Mouse (Mus musculus): ENCODE measurements at regions not wholly inside any gene's neighbourhood (a gene's known extent, or its start where the extent isn't known, plus 50 kb on each side); places are given as distances from the start of the nearest gene placed in this dataset.
"Not testable (repeated sequence)": the region's sequence is repeated elsewhere in the genome, so short reads cannot be mapped to it uniquely, and the experiment has no call there.

GRCm38 (mm10) chr1:112486046-112486445, 621.3 kb upstream of the Dsel start:
- not testable (repeated sequence) for DNase-seq (ENCODE audit: low read depth)

- peak; percentile 77 for DNase-seq (ENCODE audit: low read depth)
- TF ChIP-seq CTCF (IDR thresholded peaks at IDR 0.05; ENCODE audit: borderline replicate concordance, extremely low read depth, insufficient read depth, insufficient read length) = peak; percentile 77
- TF ChIP-seq POLR2A (IDR thresholded peaks at IDR 0.05; ENCODE audit: borderline replicate concordance, extremely low read depth, insufficient read depth, insufficient read length, poor library complexity, severe bottlenecking) = no peak
These were observed 591.3 kb upstream of the Dsel start for GRCm38 (mm10) chr1:112456047-112456446.

GRCm38 (mm10) chr1:112452390-112452789, 587.7 kb upstream of the Dsel start:
- peak; percentile 26 for DNase-seq (ENCODE audit: low read depth)
- TF ChIP-seq CTCF (IDR thresholded peaks at IDR 0.05; ENCODE audit: borderline replicate concordance, extremely low read depth, insufficient read depth, insufficient read length) = peak; percentile 42; the same call in 1 of the 2 replicates
- no peak for TF ChIP-seq POLR2A (IDR thresholded peaks at IDR 0.05; ENCODE audit: borderline replicate concordance, extremely low read depth, insufficient read depth, insufficient read length, poor library complexity, severe bottlenecking)

- TF ChIP-seq POLR2A (IDR thresholded peaks at IDR 0.05; ENCODE audit: borderline replicate concordance, extremely low read depth, insufficient read depth, insufficient read length, poor library complexity, severe bottlenecking) = no peak
- peak; percentile 66; the same call in 1 of the 2 replicates for TF ChIP-seq CTCF (IDR thresholded peaks at IDR 0.05; ENCODE audit: borderline replicate concordance, extremely low read depth, insufficient read depth, insufficient read length)
These were observed 586.9 kb upstream of the Dsel start for GRCm38 (mm10) chr1:112451622-112452021.

GRCm38 (mm10) chr1:112439109-112439508, 574.4 kb upstream of the Dsel start:
- no peak for TF ChIP-seq CTCF (IDR thresholded peaks at IDR 0.05; ENCODE audit: borderline replicate concordance, extremely low read depth, insufficient read depth, insufficient read length)
- no peak for TF ChIP-seq POLR2A (IDR thresholded peaks at IDR 0.05; ENCODE audit: borderline replicate concordance, extremely low read depth, insufficient read depth, insufficient read length, poor library complexity, severe bottlenecking)
- peak; percentile 73 for DNase-seq (ENCODE audit: low read depth)

More at GRCm38 (mm10) chr1:112451622-112452021, 586.9 kb upstream of the Dsel start:
- DNase-seq (ENCODE audit: low read depth) = peak; percentile 58

- no peak for TF ChIP-seq POLR2A (IDR thresholded peaks at IDR 0.05; ENCODE audit: borderline replicate concordance, extremely low read depth, insufficient read depth, insufficient read length, poor library complexity, severe bottlenecking)
- no peak for TF ChIP-seq CTCF (IDR thresholded peaks at IDR 0.05; ENCODE audit: borderline replicate concordance, extremely low read depth, insufficient read depth, insufficient read length)
- peak; percentile 89 for DNase-seq (ENCODE audit: low read depth)
These were observed 551.8 kb upstream of the Dsel start for GRCm38 (mm10) chr1:112416350-112417083.

GRCm38 (mm10) chr1:112388807-112389206, 524.1 kb upstream of the Dsel start:
- DNase-seq (ENCODE audit: low read depth) = peak; percentile 72
- TF ChIP-seq CTCF (IDR thresholded peaks at IDR 0.05; ENCODE audit: borderline replicate concordance, extremely low read depth, insufficient read depth, insufficient read length) = peak; percentile 81; the same call in 1 of the 2 replicates
- TF ChIP-seq POLR2A (IDR thresholded peaks at IDR 0.05; ENCODE audit: borderline replicate concordance, extremely low read depth, insufficient read depth, insufficient read length, poor library complexity, severe bottlenecking) = no peak

- no peak for DNase-seq (ENCODE audit: low read depth)
- TF ChIP-seq CTCF (IDR thresholded peaks at IDR 0.05; ENCODE audit: borderline replicate concordance, extremely low read depth, insufficient read depth, insufficient read length) (no peak), POLR2A (IDR thresholded peaks at IDR 0.05; ENCODE audit: borderline replicate concordance, extremely low read depth, insufficient read depth, insufficient read length, poor library complexity, severe bottlenecking) (no peak)
These were observed 519.3 kb upstream of the Dsel start for GRCm38 (mm10) chr1:112384015-112384414.

GRCm38 (mm10) chr1:112379651-112380264, 515.0 kb upstream of the Dsel start:
- TF ChIP-seq CTCF (IDR thresholded peaks at IDR 0.05; ENCODE audit: borderline replicate concordance, extremely low read depth, insufficient read depth, insufficient read length) (peak; percentile 54; the same call in 1 of the 2 replicates), POLR2A (IDR thresholded peaks at IDR 0.05; ENCODE audit: borderline replicate concordance, extremely low read depth, insufficient read depth, insufficient read length, poor library complexity, severe bottlenecking) (no peak)
- DNase-seq (ENCODE audit: low read depth) = peak; percentile 86

GRCm38 (mm10) chr1:112378660-112379059, 513.9 kb upstream of the Dsel start:
- DNase-seq (ENCODE audit: low read depth) = peak; percentile 84
- TF ChIP-seq CTCF (IDR thresholded peaks at IDR 0.05; ENCODE audit: borderline replicate concordance, extremely low read depth, insufficient read depth, insufficient read length) (peak; percentile 71; the same call in 1 of the 2 replicates), POLR2A (IDR thresholded peaks at IDR 0.05; ENCODE audit: borderline replicate concordance, extremely low read depth, insufficient read depth, insufficient read length, poor library complexity, severe bottlenecking) (no peak)

- no peak for TF ChIP-seq CTCF (IDR thresholded peaks at IDR 0.05; ENCODE audit: borderline replicate concordance, extremely low read depth, insufficient read depth, insufficient read length)
- DNase-seq (ENCODE audit: low read depth) = no peak
These were observed 491.1 kb upstream of the Dsel start for GRCm38 (mm10) chr1:112355816-112356215.

Data from brain, embryonic 14.5 days (tissue).